In genomic region chr4:136829837-136830236, GRCm38 (mm10) we compare ENCODE assay signal across 9 mouse cellular contexts. TPM values are rescaled to one million over a fixed set of nuclear protein-coding genes. Genes with fewer than 3 reads are reported as not detected.
DNase-seq lines count a peak whose midpoint lies in the region; ATAC-seq and TF ChIP-seq lines count a peak whose summit lies in the region.
"Had no signal": no experiment of that assay in that cellular context is flagged by ENCODE, and none has a peak within 500 bp of the region (broad histone marks: within the 10 kb centered on the region; RNA-seq: fewer than 3 reads in every experiment).

No protein-coding gene starts in this region.

- no peaks in the 10 kb centered on the region for H3K27me3 ChIP-seq in embryonic facial prominence, embryonic 13.5 days
- peaks cover 39% of the 10 kb centered on the region for H3K27me3 ChIP-seq in limb, embryonic 10.5 days (ENCODE audit: low read depth, poor library complexity, severe bottlenecking)
- no peaks in the 10 kb centered on the region for H3K27me3 ChIP-seq in small intestine, adult 2 months (ENCODE audit: control insufficient read depth, insufficient read depth, low read length)

- H3K4me3 ChIP-seq in embryonic facial prominence, embryonic 13.5 days: no peak overlapping the region
- peak overlapping the region; percentile 29 for H3K4me3 ChIP-seq in limb, embryonic 10.5 days
- H3K4me3 ChIP-seq in small intestine, adult 2 months (ENCODE audit: low read depth, low read length): no peak overlapping the region

- 0 out of 2 replicates have a peak overlapping the region, but pooled peaks have one; percentile 11 for H3K9ac ChIP-seq in embryonic facial prominence, embryonic 13.5 days

- peaks cover 53% of the 10 kb centered on the region for H3K4me1 ChIP-seq in embryonic facial prominence, embryonic 13.5 days
- H3K4me1 ChIP-seq in limb, embryonic 10.5 days: peaks cover 73% of the 10 kb centered on the region
- peaks cover 43% of the 10 kb centered on the region for H3K4me1 ChIP-seq in small intestine, adult 2 months (ENCODE audit: control insufficient read depth, insufficient read depth, insufficient read length, low read length)

- intact Hi-C loops in gastrocnemius, postnatal 36 days (cut with DNase I): no loop called here

- no peak overlapping the region for H3K27ac ChIP-seq in embryonic facial prominence, embryonic 13.5 days
- H3K27ac ChIP-seq in limb, embryonic 10.5 days: peak overlapping the region; percentile 14; the same call in 1 of the 2 replicates
- peak overlapping the region; percentile 72 for H3K27ac ChIP-seq in small intestine, adult 2 months (ENCODE audit: insufficient read depth, low read depth, low read length)

- no peak for TF ChIP-seq POLR2A in small intestine, adult 2 months (IDR thresholded peaks at IDR 0.05; ENCODE audit: low read depth, low read length)

- H3K9me3 ChIP-seq in embryonic facial prominence, embryonic 13.5 days: no peaks in the 10 kb centered on the region
- no peaks in the 10 kb centered on the region for H3K9me3 ChIP-seq in limb, embryonic 10.5 days (replicated peaks)

- no peak for TF ChIP-seq CTCF in small intestine, adult 2 months (IDR thresholded peaks at IDR 0.05; ENCODE audit: extremely low read depth, insufficient read length, insufficient replicate concordance, low read depth, low read length)

- DNase-seq in kidney, postnatal 10 days: peak; percentile 27
- DNase-seq in kidney, postnatal 36 days: no peak
- DNase-seq in limb, embryonic 10.5 days (ENCODE audit: low spot score): no peak
- DNase-seq in gastrocnemius, postnatal 36 days: no peak

- ATAC-seq in embryonic facial prominence, embryonic 13.5 days (ENCODE audit: insufficient number of reproducible peaks, insufficient read depth, low FRiP score, low TSS enrichment, low read depth): no peak
- ATAC-seq in megakaryocyte progenitor cell, adult 5-6 weeks (replicated peaks; ENCODE audit: poor library complexity): no peak
- ATAC-seq in granulocyte monocyte progenitor cell, adult 5-6 weeks (replicated peaks; ENCODE audit: poor library complexity, severe bottlenecking): no peak

- H3K4me2 ChIP-seq in embryonic facial prominence, embryonic 13.5 days: peak overlapping the region; percentile 11

- peaks cover 4% of the 10 kb centered on the region; the same call in 1 of the 2 replicates for H3K36me3 ChIP-seq in embryonic facial prominence, embryonic 13.5 days
- peaks cover 10% of the 10 kb centered on the region for H3K36me3 ChIP-seq in limb, embryonic 10.5 days
- no peaks in the 10 kb centered on the region for H3K36me3 ChIP-seq in small intestine, adult 2 months (ENCODE audit: control insufficient read depth, insufficient read depth, low read length)

- WGBS in embryonic facial prominence, embryonic 13.5 days: 11% methylated on average over 9 of the region's 9 CpGs
- WGBS in limb, embryonic 10.5 days: 5% methylated on average over 9 of the region's 9 CpGs
- 22% methylated on average over 9 of the region's 9 CpGs for WGBS in small intestine, adult 2 months

RNA-seq across cellular contexts. Expression of gene Ephb2, which starts 6.0 kb away (rescaled TPM):
- polyA plus RNA-seq in embryonic facial prominence, embryonic 13.5 days (2015; fragmentation: Nextera tagmentation; extraction: Ambion mirVana): 7.9 and 13.3 TPM in 2 replicates
- polyA plus RNA-seq in limb, embryonic 10.5 days (2016; fragmentation: Nextera tagmentation; extraction: Ambion mirVana): 9.6 and 10.8 TPM in 2 replicates
- 32.1 and 57.6 TPM in 2 replicates for polyA plus RNA-seq in small intestine, adult 2 months (2012; rRNA removed)
- 0.44 and 1.2 TPM in 2 replicates for total RNA-seq in megakaryocyte progenitor cell, adult 5-6 weeks (2015)
- total RNA-seq in megakaryocyte progenitor cell, adult 5-6 weeks (2017): 1.0 and 3.0 TPM in 2 replicates
- 0.47 and 2.6 TPM in 2 replicates for total RNA-seq in granulocyte monocyte progenitor cell, adult 5-6 weeks (2014; fragmentation: Nextera tagmentation)
- 0.39 and 0.57 TPM in 2 replicates for total RNA-seq in granulocyte monocyte progenitor cell, adult 5-6 weeks (2017)
- total RNA-seq in gastrocnemius, postnatal 36 days (2021): under 1 TPM; 0.87 to 0.94 TPM
- total RNA-seq: monocyte, adult 5-6 weeks had no signal

RNA-seq across cellular contexts. Expression of gene C1qb, which starts 56.1 kb away (rescaled TPM):
- 38.0 and 40.2 TPM in 2 replicates for polyA plus RNA-seq in embryonic facial prominence, embryonic 13.5 days (2015; fragmentation: Nextera tagmentation; extraction: Ambion mirVana)
- polyA plus RNA-seq in limb, embryonic 10.5 days (2016; fragmentation: Nextera tagmentation; extraction: Ambion mirVana): 10.6 TPM in 2 replicates
- polyA plus RNA-seq in small intestine, adult 2 months (2012; rRNA removed): 58.9 and 71.3 TPM in 2 replicates
- 0.79 TPM in 1 of 2 replicates, not detected in the other for total RNA-seq in megakaryocyte progenitor cell, adult 5-6 weeks (2015)
- 0.08 TPM in 1 of 2 replicates, not detected in the other for total RNA-seq in megakaryocyte progenitor cell, adult 5-6 weeks (2017)
- 1.3 TPM in 1 of 2 replicates, not detected in the other for total RNA-seq in granulocyte monocyte progenitor cell, adult 5-6 weeks (2014; fragmentation: Nextera tagmentation)
- 0.52 and 1.1 TPM in 2 replicates for total RNA-seq in granulocyte monocyte progenitor cell, adult 5-6 weeks (2017)
- 10 to 100 TPM in 1 of 2 experiments, 1 to 10 TPM in 1; 9.9 to 13.7 TPM for total RNA-seq in gastrocnemius, postnatal 36 days (2021)
- total RNA-seq: monocyte, adult 5-6 weeks had no signal

Comparison
In these comparisons a context has a peak if more than half of its experiments do, and no peak if none do; other contexts are left out.
1. RNA of gene C1qb, which starts 56.1 kb away (total RNA-seq): 9.9 to 13.7 TPM in gastrocnemius, postnatal 36 days; 0.08 to 0.79 TPM in megakaryocyte progenitor cell, adult 5-6 weeks and 0.52 to 1.3 TPM in granulocyte monocyte progenitor cell, adult 5-6 weeks; every median in the first group is over 4 times any median in the second.